Comparison of ENCODE assay signal across 15 mouse cellular contexts in genomic region chr16:35763590-35764296, GRCm38 (mm10). TPM values are rescaled to one million over a fixed set of nuclear protein-coding genes. Genes with fewer than 3 reads are reported as not detected.
A peak's percentile ranks its signal among the peaks of the same experiment; 100 is the strongest.
DNase-seq lines count a peak whose midpoint lies in the region; ATAC-seq lines count a peak whose summit lies in the region.
"Had no signal": no experiment of that assay in that cellular context is flagged by ENCODE, and none has a peak within 500 bp of the region (broad histone marks: within the 10 kb centered on the region; RNA-seq: fewer than 3 reads in every experiment).

No protein-coding gene starts in this region.

- peak; percentile 75 for DNase-seq in heart, adult 11 months
- no peak for DNase-seq in heart, postnatal 36 days
- peak; percentile 66 for DNase-seq in 416B (ENCODE audit: low read depth)
- no peak for DNase-seq in right cerebral cortex, postnatal 4 days
- no peak for DNase-seq in thymus, postnatal 36 days
- DNase-seq: cerebellum, adult 18-20 months; embryo, embryonic 11 days; gastrocnemius, adult 2 months; kidney, postnatal 10 days; thymus, adult 2 months had no signal

- no peaks in the 10 kb centered on the region for H3K27me3 ChIP-seq in liver, embryonic 15.5 days
- no peaks in the 10 kb centered on the region for H3K27me3 ChIP-seq in midbrain, embryonic 16.5 days (ENCODE audit: control insufficient read depth, insufficient read depth, low read depth, low read length)
- H3K27me3 ChIP-seq: limb, embryonic 15.5 days had no signal

- H3K9me3 ChIP-seq in liver, embryonic 15.5 days (replicated peaks): no peaks in the 10 kb centered on the region
- H3K9me3 ChIP-seq in midbrain, embryonic 16.5 days (replicated peaks; ENCODE audit: control insufficient read depth, low read length, poor library complexity, severe bottlenecking): no peaks in the 10 kb centered on the region
- H3K9me3 ChIP-seq: limb, embryonic 15.5 days had no signal

- peak; percentile 80 for ATAC-seq in common myeloid progenitor, adult 5-6 weeks (replicated peaks; ENCODE audit: low read depth, poor library complexity, severe bottlenecking)
- peak; percentile 85 for ATAC-seq in liver, embryonic 15.5 days (ENCODE audit: insufficient read depth)
- ATAC-seq in midbrain, embryonic 16.5 days: no peak
- ATAC-seq: hindbrain, postnatal 0 days had no signal

- H3K27ac ChIP-seq in liver, embryonic 15.5 days (replicated peaks): peak overlapping the region; percentile 91
- H3K27ac ChIP-seq in midbrain, embryonic 16.5 days (ENCODE audit: low read length): no peak overlapping the region
- H3K27ac ChIP-seq: gastrocnemius, adult 2 months; hindbrain, postnatal 0 days; limb, embryonic 15.5 days had no signal

- H3K4me1 ChIP-seq in liver, embryonic 15.5 days (replicated peaks): peaks cover 87% of the 10 kb centered on the region
- peaks cover 14% of the 10 kb centered on the region for H3K4me1 ChIP-seq in midbrain, embryonic 16.5 days (ENCODE audit: control insufficient read depth, insufficient read depth, low read length)

- H3K4me2 ChIP-seq in liver, embryonic 15.5 days: peak overlapping the region; percentile 67
- no peak overlapping the region for H3K4me2 ChIP-seq in midbrain, embryonic 16.5 days (ENCODE audit: low read length)
- H3K4me2 ChIP-seq: limb, embryonic 15.5 days had no signal

- peak overlapping the region; percentile 33; the same call in 1 of the 2 replicates for H3K9ac ChIP-seq in liver, embryonic 15.5 days
- no peak overlapping the region for H3K9ac ChIP-seq in midbrain, embryonic 16.5 days (ENCODE audit: low read depth, low read length)
- H3K9ac ChIP-seq: limb, embryonic 15.5 days had no signal

- peak overlapping the region; percentile 33 for H3K4me3 ChIP-seq in liver, embryonic 15.5 days (replicated peaks)
- H3K4me3 ChIP-seq in midbrain, embryonic 16.5 days (ENCODE audit: low read depth, low read length): no peak overlapping the region
- H3K4me3 ChIP-seq: gastrocnemius, adult 2 months; limb, embryonic 15.5 days had no signal

- WGBS in liver, embryonic 15.5 days (ENCODE audit: insufficient replicate concordance): 13% methylated on average over 11 of the region's 11 CpGs
- 82% methylated on average over 10 of the region's 11 CpGs for WGBS in midbrain, embryonic 16.5 days

- intact Hi-C loops in heart, postnatal 36 days (cut with DNase I): no loop called here

- H3K36me3 ChIP-seq in liver, embryonic 15.5 days (replicated peaks): no peaks in the 10 kb centered on the region
- no peaks in the 10 kb centered on the region for H3K36me3 ChIP-seq in midbrain, embryonic 16.5 days (ENCODE audit: control insufficient read depth, insufficient read depth, low read length)
- H3K36me3 ChIP-seq: limb, embryonic 15.5 days had no signal

RNA-seq across cellular contexts. Expression of gene Dirc2, which starts 5.4 kb away (rescaled TPM):
- total RNA-seq in heart, postnatal 36 days (2021): 10 to 100 TPM; 64.2 to 70.4 TPM
- total RNA-seq in common myeloid progenitor, adult 5-6 weeks (2017): 5.5 and 7.9 TPM in 2 replicates
- 5.0 and 5.3 TPM in 2 replicates for polyA plus RNA-seq in liver, embryonic 15.5 days (2015; fragmentation: Nextera tagmentation; extraction: Ambion mirVana)
- polyA plus RNA-seq in midbrain, embryonic 16.5 days (2015; fragmentation: Nextera tagmentation; extraction: Ambion mirVana): 30.7 and 32.0 TPM in 2 replicates

RNA-seq across cellular contexts. Expression of gene Hspbap1, which starts 6.4 kb away (rescaled TPM):
- 1 to 10 TPM; 2.8 to 3.0 TPM for total RNA-seq in heart, postnatal 36 days (2021)
- total RNA-seq in common myeloid progenitor, adult 5-6 weeks (2017): 2.5 and 4.5 TPM in 2 replicates
- 16.1 and 18.7 TPM in 2 replicates for polyA plus RNA-seq in liver, embryonic 15.5 days (2015; fragmentation: Nextera tagmentation; extraction: Ambion mirVana)
- polyA plus RNA-seq in midbrain, embryonic 16.5 days (2015; fragmentation: Nextera tagmentation; extraction: Ambion mirVana): 16.1 TPM in 2 replicates

Comparison
In these comparisons a context has a peak if more than half of its experiments do, and no peak if none do; other contexts are left out.
1. DNase-seq: peak in heart, adult 11 months (single experiment) and 416B (single experiment); none in heart, postnatal 36 days (0 of 2), right cerebral cortex, postnatal 4 days (single experiment) and thymus, postnatal 36 days (0 of 2).